Mouse (Mus musculus): ENCODE data around the gene Taok3.

- TF ChIP-seq CTCF (IDR thresholded peaks at IDR 0.05; ENCODE audit: low read depth) = peak; percentile 6; the same call in 1 of the 2 replicates
- TF ChIP-seq EP300 (IDR thresholded peaks at IDR 0.05; ENCODE audit: low read depth) = no peak
These were observed 170.2 kb downstream of the Taok3 start for GRCm38 (mm10) chr5:117290081-117290480.
